Mouse (Mus musculus): ENCODE results near the gene Wdtc1.

The Wdtc1 gene

GRCm38 (mm10) chr4:133328129-133328528 is 25.2 kb downstream of the Wdtc1 start:
- no peak for DNase-seq (ENCODE audit: extremely low spot score, low spot score)

GRCm38 (mm10) chr4:133319667-133320066 is 33.6 kb downstream of the Wdtc1 start:
- DNase-seq (ENCODE audit: extremely low spot score, low spot score): no peak

GRCm38 (mm10) chr4:133315991-133316390 is 37.3 kb downstream of the Wdtc1 start:
- DNase-seq (ENCODE audit: extremely low spot score, low spot score): no peak

- no peak for DNase-seq (ENCODE audit: extremely low spot score, low spot score)
These were observed 38.4 kb downstream of the Wdtc1 start for GRCm38 (mm10) chr4:133314896-133315295.

- peak; percentile 90 for DNase-seq (ENCODE audit: extremely low spot score, low spot score)
These were observed 43.3 kb downstream of the Wdtc1 start for GRCm38 (mm10) chr4:133309948-133310347.

GRCm38 (mm10) chr4:133307331-133307730 is 46.0 kb downstream of the Wdtc1 start:
- peak; percentile 51 for DNase-seq (ENCODE audit: extremely low spot score, low spot score)

GRCm38 (mm10) chr4:133305825-133306224 is 47.5 kb downstream of the Wdtc1 start:
- no peak for DNase-seq (ENCODE audit: extremely low spot score, low spot score)

GRCm38 (mm10) chr4:133304770-133305169 is 48.5 kb downstream of the Wdtc1 start:
- no peak for DNase-seq (ENCODE audit: extremely low spot score, low spot score)

GRCm38 (mm10) chr4:133302668-133303067 is 50.6 kb downstream of the Wdtc1 start:
- DNase-seq (ENCODE audit: extremely low spot score, low spot score): no peak

- DNase-seq (ENCODE audit: extremely low spot score, low spot score): peak; percentile 84
These were observed 51.5 kb downstream of the Wdtc1 start for GRCm38 (mm10) chr4:133301802-133302201.

GRCm38 (mm10) chr4:133300421-133300820 is 52.9 kb downstream of the Wdtc1 start:
- DNase-seq (ENCODE audit: extremely low spot score, low spot score): no peak

GRCm38 (mm10) chr4:133299701-133300100 is 53.6 kb downstream of the Wdtc1 start:
- no peak for DNase-seq (ENCODE audit: extremely low spot score, low spot score)

GRCm38 (mm10) chr4:133298516-133299365 is 54.5 kb downstream of the Wdtc1 start:
- DNase-seq (ENCODE audit: extremely low spot score, low spot score): peak; percentile 35

- peak; percentile 85 for DNase-seq (ENCODE audit: extremely low spot score, low spot score)
These were observed 55.5 kb downstream of the Wdtc1 start for GRCm38 (mm10) chr4:133297801-133298238.

GRCm38 (mm10) chr4:133297360-133297759 is 55.9 kb downstream of the Wdtc1 start:
- DNase-seq (ENCODE audit: extremely low spot score, low spot score): no peak

GRCm38 (mm10) chr4:133294084-133294483 is 59.2 kb downstream of the Wdtc1 start:
- DNase-seq (ENCODE audit: extremely low spot score, low spot score): no peak

GRCm38 (mm10) chr4:133292901-133293843 is 60.1 kb downstream of the Wdtc1 start:
- DNase-seq (ENCODE audit: extremely low spot score, low spot score): peak; percentile 53

- no peak for DNase-seq (ENCODE audit: extremely low spot score, low spot score)
These were observed 60.9 kb downstream of the Wdtc1 start for GRCm38 (mm10) chr4:133292405-133292804.

- no peak for DNase-seq (ENCODE audit: extremely low spot score, low spot score)
These were observed 62.0 kb downstream of the Wdtc1 start for GRCm38 (mm10) chr4:133291255-133291654.

- DNase-seq (ENCODE audit: extremely low spot score, low spot score): no peak
These were observed 66.7 kb downstream of the Wdtc1 start for GRCm38 (mm10) chr4:133286476-133287077.

- no peak for DNase-seq (ENCODE audit: extremely low spot score, low spot score)
These were observed 67.3 kb downstream of the Wdtc1 start for GRCm38 (mm10) chr4:133285950-133286349.

- no peak for DNase-seq (ENCODE audit: extremely low spot score, low spot score)
These were observed 68.0 kb downstream of the Wdtc1 start for GRCm38 (mm10) chr4:133285299-133285698.

Data from neural tube, embryonic 10.5 days (tissue).